Mouse (Mus musculus) C2C12 (cell line): ENCODE measurements at regions not wholly inside any gene's neighbourhood (a gene's known extent, or its start where the extent isn't known, plus 50 kb on each side); places are given as distances from the start of the nearest gene placed in this dataset.

ENCODE experiments used
- H3K27me3 ChIP-seq: one replicate; pipeline ENCODE4 v1.6.1; 2011; ENCODE audit not compliant: control insufficient read depth, insufficient read depth, insufficient read length
- H3K36me3 ChIP-seq: one replicate; pipeline ENCODE4 v1.6.1; 2011; ENCODE audit not compliant: control insufficient read depth, insufficient read depth
- H3K4me3 ChIP-seq: one replicate; pipeline ENCODE4 v1.5.1; 2011; ENCODE audit warnings: mild to moderate bottlenecking, control low read depth; ENCODE audit not compliant: poor library complexity, insufficient read depth, severe bottlenecking
- H3K79me2 ChIP-seq: one replicate; pipeline ENCODE4 v1.6.1; 2011; ENCODE audit not compliant: control insufficient read depth, insufficient read depth
- H3K79me3 ChIP-seq: one replicate; pipeline ENCODE4 v1.6.1; 2011; ENCODE audit warnings: low read depth, control low read depth
- H3ac ChIP-seq: one replicate; pipeline ENCODE3; 2011; ENCODE audit warnings: low read depth; ENCODE audit not compliant: control insufficient read depth, insufficient read length
- CEBPB ChIP-seq: IDR thresholded peaks from one replicate; pipeline ENCODE4 v1.6.1; 2011; ENCODE audit warnings: low read depth, mild to moderate bottlenecking, control low read depth, moderate library complexity
- CTCF ChIP-seq: IDR thresholded peaks from one replicate; pipeline ENCODE4 v1.5.1; 2011; ENCODE audit not compliant: control insufficient read depth, insufficient read depth, insufficient read length
- FOSL1 ChIP-seq: IDR thresholded peaks from one replicate; pipeline ENCODE4 v1.8.0; 2011; ENCODE audit warnings: mild to moderate bottlenecking, low read length; ENCODE audit not compliant: poor library complexity, insufficient read depth, severe bottlenecking
- MAX ChIP-seq: IDR thresholded peaks from one replicate; pipeline ENCODE4 v1.6.1; 2011; ENCODE audit warnings: mild to moderate bottlenecking, control low read depth
- MYOD1 ChIP-seq: IDR thresholded peaks from one replicate; pipeline ENCODE4 v1.6.1; 2011; ENCODE audit warnings: low read depth; ENCODE audit not compliant: control insufficient read depth, insufficient read length
- MYOG ChIP-seq: IDR thresholded peaks from one replicate; pipeline ENCODE4 v1.6.1; 2011; ENCODE audit not compliant: control insufficient read depth, insufficient read length; ENCODE audit errors: extremely low read depth
- USF1 ChIP-seq: IDR thresholded peaks from one replicate; pipeline ENCODE4 v1.6.1; 2011; ENCODE audit warnings: low read depth, mild to moderate bottlenecking, control low read depth, moderate library complexity

DNA sequence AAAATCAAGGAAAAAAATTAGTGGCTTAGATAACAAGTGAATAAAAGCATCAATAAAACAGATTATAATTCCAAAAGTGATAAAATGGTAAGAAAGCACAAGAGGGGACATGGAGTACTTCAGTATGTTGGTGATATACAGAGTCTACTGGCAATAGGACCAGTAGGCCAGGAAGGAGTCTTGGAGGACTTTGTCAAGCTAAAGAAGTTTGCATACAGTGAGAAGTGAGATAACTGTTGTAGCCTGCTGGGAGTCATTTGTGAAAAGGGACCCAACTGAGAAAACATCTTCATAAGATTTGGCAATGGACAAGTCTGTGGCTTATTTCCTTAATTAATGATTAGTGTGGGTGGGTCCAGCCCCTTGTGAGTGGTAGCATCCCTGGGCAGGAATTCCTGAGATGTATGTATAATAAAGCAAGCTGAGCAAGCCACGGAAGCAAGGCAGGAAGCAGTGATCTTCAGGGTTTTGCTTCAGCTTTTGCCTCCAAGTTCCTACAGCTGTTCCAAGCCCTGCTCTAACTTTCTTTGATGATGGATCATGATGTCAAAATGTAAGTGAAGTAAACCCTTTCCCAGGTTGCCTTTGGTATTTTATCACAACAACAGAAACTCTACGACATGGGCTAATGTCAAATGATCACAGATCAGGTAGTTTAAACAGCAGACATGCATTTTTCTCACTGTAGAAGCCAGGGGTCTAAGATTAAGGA is 314.5 kb upstream of the Trib2 start:
- Histone ChIP-seq H3K79me2 (no peaks in the 10 kb centered on the region), H3K4me3 (no peak overlapping the region), H3ac (no peak overlapping the region), H3K79me3 (no peaks in the 10 kb centered on the region), H3K36me3 (no peaks in the 10 kb centered on the region), H3K27me3 (no peaks in the 10 kb centered on the region)
- TF ChIP-seq MYOD1 (no peak), CEBPB (no peak), FOSL1 (no peak), USF1 (no peak), MAX (no peak), CTCF (no peak), MYOG (no peak)

GRCm38 (mm10) chr12:16130605-16131004 is 313.9 kb upstream of the Trib2 start:
- H3K79me2 ChIP-seq, result no peaks in the 10 kb centered on the region
- TF ChIP-seq CTCF (no peak), CEBPB (no peak), MYOG (no peak), MYOD1 (no peak), MAX (no peak), FOSL1 (no peak), USF1 (no peak)

DNA sequence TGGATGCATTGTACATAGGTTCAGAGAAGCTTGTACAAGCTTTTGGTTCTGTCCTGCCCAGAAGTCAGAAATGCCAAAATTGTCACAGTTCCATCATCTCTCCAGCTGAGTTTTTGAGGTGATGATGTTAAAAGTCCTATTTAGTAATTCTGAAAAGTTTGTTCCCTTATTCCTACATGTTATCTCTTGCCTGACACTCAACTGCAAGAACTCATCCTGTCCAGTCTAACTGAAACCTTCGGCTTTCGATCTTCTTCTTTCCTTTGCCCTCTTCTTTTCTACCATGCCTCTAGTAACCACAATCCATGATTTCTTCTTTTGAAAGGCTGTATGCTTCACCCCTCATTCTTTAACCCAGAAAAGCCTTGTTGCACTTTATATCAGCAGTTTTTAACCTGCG is 313.2 kb upstream of the Trib2 start:
- Histone ChIP-seq H3K79me3 (no peaks in the 10 kb centered on the region), H3K36me3 (no peaks in the 10 kb centered on the region), H3K27me3 (no peaks in the 10 kb centered on the region), H3ac (no peak overlapping the region), H3K79me2 (no peaks in the 10 kb centered on the region), H3K4me3 (no peak overlapping the region)
- TF ChIP-seq CTCF (no peak), MYOD1 (no peak), FOSL1 (no peak), MAX (no peak), CEBPB (no peak), USF1 (no peak), MYOG (no peak)

More at GRCm38 (mm10) chr12:16130605-16131004, 313.9 kb upstream of the Trib2 start:
- Histone ChIP-seq H3K79me3 (no peaks in the 10 kb centered on the region), H3ac (no peak overlapping the region), H3K27me3 (no peaks in the 10 kb centered on the region), H3K36me3 (no peaks in the 10 kb centered on the region), H3K4me3 (no peak overlapping the region)

DNA sequence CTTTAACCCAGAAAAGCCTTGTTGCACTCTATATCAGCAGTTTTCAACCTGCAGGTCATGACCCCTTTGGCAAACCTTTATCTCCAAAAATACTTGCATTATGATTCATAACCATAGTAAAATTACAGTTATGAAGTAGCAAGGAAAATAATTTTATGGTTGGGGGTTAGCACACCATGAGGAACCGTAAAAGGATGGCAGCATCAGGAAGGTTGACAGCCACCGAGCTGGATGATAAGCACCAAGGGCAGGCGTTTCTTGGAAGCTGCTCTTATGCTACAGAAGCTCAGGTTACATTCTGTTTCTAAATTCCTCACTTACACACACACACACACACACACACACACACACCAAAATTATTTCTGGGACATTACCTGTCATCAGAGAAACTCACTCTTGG is 312.5 kb upstream of the Trib2 start:
- Histone ChIP-seq H3K27me3 (no peaks in the 10 kb centered on the region), H3K4me3 (no peak overlapping the region), H3K36me3 (no peaks in the 10 kb centered on the region)

DNA sequence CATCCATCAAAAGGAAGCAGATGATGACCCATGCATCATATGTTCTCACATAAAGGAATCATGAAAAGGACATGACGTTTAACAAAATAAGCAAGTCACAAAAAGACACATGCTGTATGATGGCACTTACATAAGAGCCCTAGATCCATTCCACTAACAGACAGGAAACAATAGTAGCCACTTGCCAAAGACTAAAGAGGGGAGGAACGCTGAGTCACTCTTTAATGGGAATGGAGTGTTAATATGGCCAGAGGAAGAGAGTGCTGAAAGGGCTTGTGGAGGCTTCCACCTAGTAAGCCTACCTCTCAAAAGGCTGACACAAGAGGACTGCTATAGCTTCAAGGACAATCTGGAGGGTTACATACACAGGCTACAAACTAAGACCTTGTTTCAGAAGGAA is 308.2 kb upstream of the Trib2 start:
- TF ChIP-seq CEBPB (no peak), USF1 (no peak), MYOG (no peak), MAX (no peak), CTCF (no peak), FOSL1 (no peak), MYOD1 (no peak)
- Histone ChIP-seq H3K27me3 (no peaks in the 10 kb centered on the region), H3K36me3 (no peaks in the 10 kb centered on the region), H3K79me2 (no peaks in the 10 kb centered on the region), H3K4me3 (no peak overlapping the region), H3K79me3 (no peaks in the 10 kb centered on the region), H3ac (no peak overlapping the region)

More for the DNA sequence above, 312.5 kb upstream of the Trib2 start:
- no peak overlapping the region for H3ac ChIP-seq
- H3K79me2 ChIP-seq, result no peaks in the 10 kb centered on the region
- no peaks in the 10 kb centered on the region for H3K79me3 ChIP-seq
- no peak for TF ChIP-seq MAX
- no peak for TF ChIP-seq USF1
- TF ChIP-seq MYOG, result no peak
- TF ChIP-seq CTCF, result no peak
- no peak for TF ChIP-seq FOSL1
- no peak for TF ChIP-seq CEBPB
- TF ChIP-seq MYOD1, result no peak

GRCm38 (mm10) chr12:16122353-16123127 is 305.8 kb upstream of the Trib2 start:
- Histone ChIP-seq H3K79me2 (no peaks in the 10 kb centered on the region), H3K27me3 (no peaks in the 10 kb centered on the region), H3K36me3 (no peaks in the 10 kb centered on the region), H3K79me3 (no peaks in the 10 kb centered on the region), H3ac (no peak overlapping the region), H3K4me3 (no peak overlapping the region)
- no peak for TF ChIP-seq CTCF
